8 mouse cellular contexts compared by ENCODE assay signal in the genomic region with DNA sequence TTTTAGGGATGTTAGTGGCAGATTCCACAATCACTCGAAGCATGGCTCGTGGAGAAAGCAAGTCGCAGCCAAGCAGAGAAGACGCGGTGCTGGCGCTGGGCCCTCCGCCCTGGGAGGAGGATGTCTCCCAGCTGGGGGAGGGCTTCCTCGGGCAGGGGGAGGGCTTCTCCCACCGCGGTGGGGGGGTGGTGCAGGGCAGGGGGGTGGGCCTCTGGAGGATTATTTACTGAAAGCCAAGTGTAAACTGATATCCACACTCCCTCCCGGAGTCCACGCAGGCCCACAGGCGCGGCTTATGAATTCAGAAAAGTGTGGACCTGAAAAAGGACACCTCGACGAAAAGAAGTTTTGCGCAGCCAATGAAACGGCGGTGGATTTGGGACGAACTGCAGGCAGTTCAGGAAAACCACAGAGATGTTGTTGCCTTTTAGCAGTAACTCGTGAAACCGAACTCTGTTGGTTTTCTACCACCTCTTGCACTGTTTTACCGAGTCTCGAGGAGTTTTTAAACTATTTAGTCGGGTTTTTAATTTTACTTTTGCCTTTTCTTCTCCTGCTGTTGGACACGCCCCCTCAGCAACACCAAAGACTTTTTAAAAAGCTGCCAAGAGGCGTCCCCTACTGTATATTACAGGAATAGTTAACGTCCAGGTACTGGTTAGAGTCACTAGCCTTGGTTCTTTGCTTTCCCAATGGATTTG. TPM values are rescaled to one million over a fixed set of nuclear protein-coding genes. Genes with fewer than 3 reads are reported as not detected.
DNase-seq lines count a peak whose midpoint lies in the region; ATAC-seq and TF ChIP-seq lines count a peak whose summit lies in the region.

A gene (minus strand): TSS at position 297 of the 701 bp plus-strand sequence.

- ATAC-seq in heart, postnatal 0 days (ENCODE audit: insufficient read depth, low read depth) = peak; percentile 73
- ATAC-seq in cerebellum, adult (ENCODE audit: insufficient number of reproducible peaks, low FRiP score, low TSS enrichment) = no peak

- TF ChIP-seq EP300 in heart, postnatal 0 days (IDR thresholded peaks at IDR 0.05; ENCODE audit: low read depth) = no peak

- H3K4me1 ChIP-seq in heart, postnatal 0 days (ENCODE audit: control insufficient read depth, insufficient read depth) = peaks cover 3% of the 10 kb centered on the region; the same call in 1 of the 2 replicates

- TF ChIP-seq CTCF in heart, postnatal 0 days (IDR thresholded peaks at IDR 0.05; ENCODE audit: low read depth) = peak; percentile 53

- H3K9ac ChIP-seq in heart, postnatal 0 days (replicated peaks; ENCODE audit: low read depth, low read length) = peak within 1 kb of the TSS; percentile 41

- H3K27ac ChIP-seq in heart, postnatal 0 days (ENCODE audit: low read depth) = peak within 1 kb of the TSS; percentile 54
- H3K27ac ChIP-seq in macrophage = peak within 1 kb of the TSS; percentile 79

- peak within 1 kb of the TSS; percentile 51 for H3K4me3 ChIP-seq in heart, postnatal 0 days (ENCODE audit: low read depth, low read length)
- peak within 1 kb of the TSS; percentile 84 for H3K4me3 ChIP-seq in macrophage (ENCODE audit: inconsistent target)

- H3K79me2 ChIP-seq in macrophage (ENCODE audit: inconsistent target) = peaks cover 48% of the 10 kb centered on the region

- under 1% methylated on average over 28 of the region's 28 CpGs for WGBS in heart, postnatal 0 days
- 2% methylated on average over 28 of the region's 28 CpGs for WGBS in macrophage (ENCODE audit: missing documents)

- H3K9me3 ChIP-seq in heart, postnatal 0 days (replicated peaks; ENCODE audit: control insufficient read depth, low read length) = no peaks in the 10 kb centered on the region

- peak within 1 kb of the TSS; percentile 78 for H3K4me2 ChIP-seq in heart, postnatal 0 days (ENCODE audit: low read depth, low read length)

- no peaks in the 10 kb centered on the region for H3K36me3 ChIP-seq in heart, postnatal 0 days (replicated peaks; ENCODE audit: control insufficient read depth, insufficient read depth, low read length)
- H3K36me3 ChIP-seq in macrophage (ENCODE audit: inconsistent target) = no peaks in the 10 kb centered on the region; the same call in 1 of the 2 replicates
- no peaks in the 10 kb centered on the region for H3K36me3 ChIP-seq in splenic B cell, adult 2 months (ENCODE audit: control insufficient read depth, insufficient read depth, low read length, poor library complexity, severe bottlenecking)

- H3K27me3 ChIP-seq in heart, postnatal 0 days (ENCODE audit: control insufficient read depth, insufficient read depth, low read length) = peaks cover 3% of the 10 kb centered on the region; the same call in 1 of the 2 replicates
- no peaks in the 10 kb centered on the region; the same call in none of the 2 replicates for H3K27me3 ChIP-seq in splenic B cell, adult 2 months (ENCODE audit: control insufficient read depth, insufficient read depth, low read length, poor library complexity, severe bottlenecking)

- DNase-seq in A20 (ENCODE audit: low read depth, low spot score) (peak; percentile 52), R1 (ENCODE audit: low read depth, low spot score) (peak; percentile 75)
- peak; percentile 65 for DNase-seq in fibroblast of lung, adult 2 months (ENCODE audit: low read depth)
- DNase-seq in heart, postnatal 0 days (ENCODE audit: low spot score) = peak; percentile 65
- peak; percentile 78 for DNase-seq in kidney, postnatal 14 days
- peak; percentile 76 for DNase-seq in splenic B cell, adult 2 months (ENCODE audit: low read depth, low spot score)

RNA-seq across cellular contexts. Expression of the gene that starts here (rescaled TPM):
- 9.5 and 13.3 TPM in 2 replicates for total RNA-seq in heart, postnatal 0 days (2014; rRNA removed; ENCODE audit: low replicate concordance)
- 2.8 and 3.0 TPM in 2 replicates for polyA plus RNA-seq in heart, postnatal 0 days (2015; fragmentation: Nextera tagmentation; extraction: Ambion mirVana)
- 100 to 1,000 TPM; 263 to 895 (median 496) TPM for total RNA-seq in macrophage (2018; cell fraction: chromatin; rRNA removed)
- total RNA-seq in macrophage (2018; cell fraction: cytosol; rRNA removed) = 100 to 1,000 TPM; 124 to 277 (median 175) TPM
- 100 to 1,000 TPM; 215 to 589 (median 305) TPM for total RNA-seq in macrophage (2018; cell fraction: nucleus; rRNA removed)
- polyA plus RNA-seq in macrophage (2018) = 161 to 281 TPM (median 178 TPM) in 3 replicates

Comparison
In these comparisons a context has a peak if more than half of its experiments do, and no peak if none do; other contexts are left out.
1. RNA of the gene that starts here (polyA plus RNA-seq): 161 to 281 TPM in macrophage; 2.8 to 3.0 TPM in heart, postnatal 0 days; every median in the first group is over 10 times any median in the second.
2. Peak in every context shown above with its lines, with median percentiles within 50 percentile points of each other: DNase-seq.